Mouse (Mus musculus) thymus, postnatal 4 days (tissue): Measurements from ENCODE around the gene Mttp.
A peak's percentile ranks its signal among the peaks of the same experiment; 100 is the strongest.
"Not testable (repeated sequence)": the region's sequence is repeated elsewhere in the genome, so short reads cannot be mapped to it uniquely, and the experiment has no call there.

Experiments used
- DNase-seq: peaks from one replicate; pipeline ENCODE4 v3.0.0; 2021

Gene Mttp

DNA sequence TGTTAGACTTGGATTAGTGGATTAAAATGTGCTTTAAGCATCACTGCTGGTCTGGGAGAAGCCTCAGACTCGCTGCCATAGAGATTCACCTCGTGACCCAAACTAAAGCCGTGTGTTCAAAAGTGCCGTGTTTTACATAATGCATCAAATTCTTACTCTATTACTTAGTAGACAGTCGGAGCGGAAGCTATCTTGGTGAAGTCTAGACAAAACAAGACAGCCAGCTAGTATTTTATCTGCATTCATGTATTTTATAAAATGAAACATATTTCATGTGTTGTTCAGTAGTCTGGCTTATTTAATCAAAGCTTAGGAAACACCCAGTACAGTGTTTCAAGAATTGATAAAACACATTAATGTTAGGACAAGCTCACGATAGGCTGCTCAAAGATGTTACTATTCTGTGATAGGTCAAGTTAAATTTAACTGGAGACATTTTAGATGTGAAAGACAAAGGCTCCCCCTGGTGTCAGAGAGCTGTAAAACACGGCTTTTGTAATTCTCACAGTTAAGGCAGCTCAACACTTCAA is at the start of gene Mttp:
Gene Mttp, minus strand, starts transcription at position 327 of the 530 bp plus-strand sequence.
- DNase-seq, result peak; percentile 80

DNA sequence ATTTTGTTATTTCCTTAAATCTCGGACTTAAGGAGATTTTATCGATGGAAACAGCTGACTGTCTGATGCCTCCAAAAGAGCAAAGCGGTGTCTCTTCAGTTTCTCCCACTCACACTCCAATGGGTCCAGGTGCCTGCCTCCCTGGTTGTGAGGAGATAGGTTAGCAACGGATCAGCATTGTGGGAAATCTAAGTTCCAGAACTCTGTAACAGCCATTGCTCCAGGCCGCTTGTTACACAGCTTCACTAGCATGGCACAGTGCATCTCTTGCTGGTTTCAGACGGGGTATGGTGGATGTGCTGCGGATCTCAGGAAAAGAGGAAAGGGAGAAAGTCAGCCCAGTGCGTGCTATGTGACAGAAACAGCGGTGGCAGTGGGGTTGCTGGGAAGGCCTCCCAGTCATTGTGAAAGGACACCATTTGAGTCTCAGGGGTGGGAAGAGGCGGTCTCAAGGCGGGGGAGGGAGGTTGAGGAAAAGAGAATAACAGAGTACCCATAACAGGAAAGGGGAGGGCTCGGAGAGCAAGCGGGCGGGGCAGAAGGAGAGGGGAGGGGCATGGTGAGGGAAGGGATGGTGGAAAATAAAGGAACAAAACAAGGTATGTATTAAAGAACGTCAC is 49.0 kb upstream of the Mttp start, which contains the start of gene 4930579F01Rik:
Gene 4930579F01Rik, minus strand, starts transcription at position 143 of the 620 bp plus-strand sequence.
- DNase-seq, result no peak

DNA sequence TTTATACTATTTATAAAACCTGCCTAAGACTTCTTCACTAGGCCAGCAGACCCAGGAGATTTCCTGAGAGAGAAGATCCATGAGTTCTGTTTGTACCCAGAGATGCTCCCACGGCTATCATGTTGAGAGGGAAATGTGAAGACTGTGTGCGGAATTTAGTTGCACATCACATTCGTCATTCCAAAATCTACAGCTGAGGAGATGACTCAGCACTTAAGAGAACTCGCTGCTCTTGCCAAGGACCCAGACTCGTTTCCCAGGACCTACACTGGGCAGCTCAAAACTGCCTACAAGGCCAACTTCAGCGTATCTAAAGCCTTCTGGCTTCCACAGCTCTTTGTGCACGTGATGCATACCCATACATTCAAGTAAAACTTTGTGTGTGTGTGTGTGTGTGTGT is 47.5 kb upstream of the Mttp start:
- DNase-seq, result no peak

DNA sequence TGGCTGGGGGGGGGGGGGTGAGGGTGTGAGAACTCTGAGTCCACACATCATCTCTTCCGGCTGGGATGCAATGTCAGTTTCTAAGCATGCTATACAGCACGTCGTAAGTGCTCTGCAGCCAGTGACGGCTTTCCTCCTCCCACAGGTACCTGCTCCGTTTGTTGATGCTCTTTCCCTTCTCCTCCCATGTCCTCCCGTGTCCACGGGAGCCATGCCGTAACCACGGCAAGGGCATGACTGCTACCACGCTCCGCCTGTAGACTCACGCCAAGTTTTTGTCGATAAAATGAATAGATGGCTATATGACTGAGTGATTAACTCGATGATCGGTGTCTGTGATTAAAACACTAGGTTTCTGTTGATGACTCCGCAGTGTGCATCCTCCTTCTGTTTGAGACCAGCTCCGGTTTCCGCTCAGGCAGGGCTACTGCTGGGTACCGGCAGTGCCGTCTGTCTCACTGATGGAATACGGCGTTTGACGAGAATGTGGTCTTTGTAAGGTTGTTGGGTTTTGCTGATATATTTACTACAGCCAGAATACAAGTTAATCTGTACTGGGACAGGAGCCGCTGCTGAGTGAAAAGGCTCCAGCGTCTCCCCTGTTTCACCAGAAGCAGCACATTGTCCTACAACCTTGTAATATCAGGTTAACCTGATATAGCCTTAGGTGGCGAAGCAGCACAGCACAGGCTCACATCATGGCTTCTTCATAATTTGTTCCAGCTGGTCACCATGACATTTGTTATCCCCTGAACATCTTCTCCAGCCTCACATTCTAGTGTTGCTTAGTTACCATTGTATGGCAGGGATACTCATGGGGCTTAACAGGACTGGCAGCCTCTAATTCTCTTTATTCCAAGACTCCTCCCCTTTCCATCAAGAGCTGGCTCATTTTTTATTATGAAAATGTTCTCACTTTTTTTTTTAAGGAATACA is 41.5 kb upstream of the Mttp start:
- DNase-seq, result no peak

DNA sequence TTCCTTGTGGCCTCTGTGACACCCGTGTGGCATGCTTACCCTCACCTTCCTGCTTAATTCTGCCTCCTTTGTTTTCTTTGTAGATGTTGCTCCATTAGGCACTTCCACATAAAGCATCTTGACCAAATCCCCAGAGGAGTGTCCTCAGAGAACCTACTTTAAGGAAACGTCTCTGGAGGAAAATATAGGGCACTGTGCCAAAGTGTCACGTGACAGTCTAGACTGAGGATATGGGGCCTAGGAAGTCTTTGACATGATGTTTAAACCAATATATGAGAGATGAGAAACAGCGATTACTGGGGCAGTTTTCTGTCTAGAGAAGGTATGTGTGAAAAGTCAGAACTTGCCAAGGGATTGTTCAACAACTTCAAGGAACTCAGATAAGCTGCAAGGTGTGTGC is 40.5 kb upstream of the Mttp start:
- no peak for DNase-seq

DNA sequence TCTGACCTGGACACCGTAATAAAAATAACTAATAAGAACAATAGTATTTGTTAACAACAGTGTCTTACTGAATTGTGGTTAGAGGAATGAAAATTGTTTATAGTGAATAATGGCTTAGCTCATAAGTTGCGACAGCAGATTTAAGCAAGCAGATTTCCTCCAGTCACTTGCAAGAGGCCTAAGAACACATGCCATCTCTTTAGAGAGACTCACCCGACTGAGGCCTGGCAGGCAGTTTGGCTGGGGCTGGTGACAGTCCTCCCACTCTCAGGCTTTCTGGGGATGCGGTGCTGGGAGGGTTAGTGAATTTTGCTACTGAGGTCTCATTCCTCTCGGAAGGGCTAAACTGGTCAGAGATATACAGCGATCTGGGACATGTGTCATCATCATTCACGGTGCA is 38.6 kb upstream of the Mttp start:
- DNase-seq, result no peak

DNA sequence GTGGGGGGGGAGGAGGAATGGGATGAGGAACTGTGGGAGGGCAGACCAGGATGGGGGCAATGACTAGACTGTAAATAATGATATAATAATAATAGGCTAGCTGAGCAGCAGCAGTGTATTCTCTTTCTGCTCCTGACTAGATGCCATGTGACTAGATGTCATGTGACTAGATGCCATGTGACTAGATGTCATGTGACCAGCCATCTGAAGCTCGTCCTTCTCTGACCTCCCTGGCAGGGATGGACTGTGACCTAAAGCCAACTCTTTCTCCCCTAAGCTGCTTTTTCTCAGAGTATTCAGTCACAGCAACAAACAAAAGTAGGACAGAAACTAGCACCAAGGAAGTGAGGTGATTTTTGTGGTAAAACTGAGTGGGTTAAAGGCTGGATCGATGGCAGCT is 37.3 kb upstream of the Mttp start:
- DNase-seq, result no peak

DNA sequence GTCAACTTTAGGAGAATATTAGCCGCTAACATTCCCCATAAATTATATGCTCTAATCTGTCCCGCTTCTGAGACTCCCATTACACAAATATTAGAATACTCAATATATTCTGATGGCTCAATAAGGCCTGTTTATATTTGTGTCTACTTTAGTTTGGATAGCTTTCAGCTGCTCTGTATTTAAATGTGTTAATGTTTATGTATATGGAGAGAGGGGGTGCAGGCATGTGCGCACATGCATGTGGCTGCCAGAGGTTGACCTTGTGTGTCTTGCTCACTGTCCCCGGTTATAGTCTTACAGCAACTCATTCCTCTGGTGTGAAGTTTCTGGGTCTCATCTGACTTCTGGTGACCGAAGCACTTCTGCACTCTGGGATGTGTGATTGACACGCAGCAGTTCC is 30.8 kb upstream of the Mttp start:
- DNase-seq, result no peak

DNA sequence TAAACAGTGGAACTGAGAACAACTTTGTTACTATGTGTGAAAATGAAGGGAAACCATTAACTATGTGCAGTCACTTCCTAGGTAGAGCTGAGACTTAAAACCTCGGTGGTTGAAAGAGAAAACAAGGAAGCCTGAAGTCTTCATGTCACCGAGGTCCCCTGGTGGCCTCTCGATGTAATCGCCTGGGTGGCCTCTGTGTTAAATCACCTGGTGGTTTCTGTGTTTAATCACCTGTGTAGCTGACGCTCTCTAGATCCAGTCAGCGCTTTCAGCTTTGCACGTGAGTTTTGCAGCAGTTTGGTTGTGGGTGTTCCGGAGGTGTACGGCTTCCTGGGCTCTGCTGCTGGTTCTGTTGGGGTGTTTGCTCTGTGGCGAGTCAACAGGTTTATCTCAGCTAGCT is 28.5 kb upstream of the Mttp start:
- peak; percentile 57 for DNase-seq

DNA sequence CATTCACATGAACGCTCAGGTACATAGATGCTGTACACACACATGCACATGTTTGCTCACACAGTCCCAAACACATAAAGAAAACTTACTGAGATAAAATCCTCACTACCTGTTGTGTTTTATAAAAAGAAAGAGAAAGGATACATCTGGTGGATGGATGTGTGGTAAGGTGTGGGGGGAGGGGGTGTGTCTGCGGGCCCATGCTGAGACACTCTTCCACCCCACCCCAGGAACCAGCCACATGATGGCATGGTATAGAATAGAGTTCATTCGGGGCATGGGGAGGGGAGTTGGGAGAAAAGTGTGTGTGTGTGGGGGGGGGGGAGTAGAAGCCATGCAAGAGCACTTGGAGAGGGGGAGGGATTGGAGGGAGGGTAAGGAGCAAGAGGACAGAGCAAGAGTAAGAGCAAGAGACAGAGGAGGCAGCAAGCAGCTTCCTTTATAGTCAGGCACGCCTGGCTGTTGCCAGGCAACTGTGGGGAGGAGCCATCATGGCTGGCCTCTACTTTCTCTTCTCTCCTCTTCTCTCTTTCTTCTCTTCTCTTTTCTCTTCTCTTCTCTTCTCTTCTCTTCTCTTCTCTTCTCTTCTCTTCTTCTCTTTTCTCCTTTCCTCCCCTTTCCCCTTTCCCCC is 17.9 kb upstream of the Mttp start:
- peak; percentile 25 for DNase-seq

DNA sequence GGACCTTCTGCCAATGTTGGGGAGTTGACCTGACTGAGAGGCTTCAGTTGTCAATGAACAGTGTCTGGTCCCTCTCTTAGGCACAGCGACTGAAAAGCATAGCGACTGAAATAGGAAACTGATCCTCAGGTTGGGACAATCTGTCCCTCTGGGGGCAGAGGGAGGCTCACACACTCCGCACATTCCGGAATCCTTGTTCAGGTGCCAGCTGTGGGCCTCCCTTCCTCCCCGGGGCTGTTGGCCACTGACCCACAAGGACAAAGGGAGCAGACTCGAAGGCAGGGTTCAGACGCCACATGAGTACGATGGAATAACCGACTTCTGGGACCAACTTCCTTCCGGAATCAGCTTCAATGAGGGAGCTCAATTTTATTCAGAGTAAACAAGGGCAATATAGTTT is 16.9 kb upstream of the Mttp start:
- DNase-seq, result no peak

DNA sequence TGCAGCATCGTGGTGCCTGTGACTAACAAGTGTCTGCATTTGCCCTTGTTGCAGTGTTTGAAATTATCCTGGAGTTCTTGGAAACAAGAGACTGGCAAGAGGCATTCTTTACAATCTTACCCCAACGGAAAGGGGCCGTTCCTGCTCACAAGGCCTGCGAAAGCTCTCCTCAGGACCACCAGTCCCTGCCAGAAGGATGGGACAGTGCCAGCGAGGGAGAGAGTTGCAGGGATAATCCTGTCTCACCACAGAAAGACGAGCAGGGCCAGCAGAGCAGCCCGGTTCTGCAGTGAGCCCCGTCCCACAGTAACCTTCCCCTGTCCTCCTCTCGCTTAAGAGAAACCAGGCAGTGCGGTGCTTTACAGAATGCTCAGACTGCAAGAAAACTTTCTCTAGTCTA is 11.9 kb upstream of the Mttp start:
- DNase-seq, result no peak

DNA sequence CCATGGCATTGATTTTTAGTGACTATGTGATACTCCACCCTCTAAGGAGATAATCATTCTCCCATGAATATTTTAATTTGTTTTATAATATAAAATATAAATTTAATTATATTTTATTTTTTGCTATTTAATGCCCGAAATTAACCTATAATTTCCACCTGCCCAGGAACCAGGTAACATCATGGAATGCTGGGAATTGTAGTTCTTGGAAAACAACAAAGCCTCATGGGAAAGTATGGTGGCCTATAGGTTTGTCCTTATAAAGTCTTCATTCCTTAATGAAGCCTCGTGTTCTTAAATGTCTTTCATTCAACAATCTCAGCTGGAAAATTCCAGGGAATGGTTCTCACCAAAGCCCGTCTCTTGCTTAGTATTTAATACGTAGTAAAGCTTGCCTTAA is 10.3 kb upstream of the Mttp start:
- DNase-seq, result no peak

DNA sequence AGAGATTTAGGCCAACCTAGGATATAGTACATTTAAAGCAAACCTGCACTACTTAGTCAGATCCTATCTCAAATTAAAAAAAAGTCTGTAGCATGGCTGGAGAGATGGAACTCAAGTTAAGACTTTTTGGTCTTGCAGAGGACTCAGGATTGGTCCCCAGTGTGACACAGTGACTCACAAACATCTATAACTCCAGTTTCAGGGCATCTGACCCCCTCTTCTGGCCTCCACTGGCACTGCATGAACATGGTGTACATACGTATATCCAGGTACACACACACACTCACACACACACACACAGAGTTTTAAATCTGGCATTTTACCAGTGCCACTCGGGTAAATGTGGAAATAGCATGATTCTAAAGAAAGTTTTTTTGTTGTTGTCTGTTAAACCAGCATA is 4.0 kb upstream of the Mttp start:
- DNase-seq, result no peak

DNA sequence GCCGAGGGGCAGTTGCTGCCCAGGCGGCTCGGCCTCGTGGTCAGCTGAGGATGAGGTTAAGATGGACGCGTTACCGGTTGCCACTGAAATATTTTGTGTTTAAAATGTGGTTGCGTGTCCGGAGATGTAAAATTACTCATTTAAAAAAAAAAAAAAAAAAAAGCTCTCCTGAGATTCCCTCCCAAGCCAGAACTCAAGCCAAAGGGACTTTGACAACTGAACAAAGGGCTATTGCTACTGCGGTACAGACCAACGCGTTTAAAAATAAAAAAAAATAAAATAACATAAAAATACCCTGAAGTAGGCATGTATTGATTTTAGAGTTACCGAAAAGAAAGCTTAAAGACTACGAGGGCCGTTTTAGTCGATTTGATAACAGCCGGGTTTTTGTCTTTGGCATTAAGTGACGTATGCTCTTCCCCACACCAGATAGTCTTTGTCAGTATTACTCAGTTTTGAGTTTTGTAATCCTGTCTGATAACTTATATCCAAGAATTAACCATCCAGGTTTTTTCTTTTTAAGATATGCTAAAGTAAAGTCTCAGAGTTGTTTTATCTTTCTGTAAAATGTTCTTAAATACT is 617 bp downstream of the Mttp start:
- no peak for DNase-seq

DNA sequence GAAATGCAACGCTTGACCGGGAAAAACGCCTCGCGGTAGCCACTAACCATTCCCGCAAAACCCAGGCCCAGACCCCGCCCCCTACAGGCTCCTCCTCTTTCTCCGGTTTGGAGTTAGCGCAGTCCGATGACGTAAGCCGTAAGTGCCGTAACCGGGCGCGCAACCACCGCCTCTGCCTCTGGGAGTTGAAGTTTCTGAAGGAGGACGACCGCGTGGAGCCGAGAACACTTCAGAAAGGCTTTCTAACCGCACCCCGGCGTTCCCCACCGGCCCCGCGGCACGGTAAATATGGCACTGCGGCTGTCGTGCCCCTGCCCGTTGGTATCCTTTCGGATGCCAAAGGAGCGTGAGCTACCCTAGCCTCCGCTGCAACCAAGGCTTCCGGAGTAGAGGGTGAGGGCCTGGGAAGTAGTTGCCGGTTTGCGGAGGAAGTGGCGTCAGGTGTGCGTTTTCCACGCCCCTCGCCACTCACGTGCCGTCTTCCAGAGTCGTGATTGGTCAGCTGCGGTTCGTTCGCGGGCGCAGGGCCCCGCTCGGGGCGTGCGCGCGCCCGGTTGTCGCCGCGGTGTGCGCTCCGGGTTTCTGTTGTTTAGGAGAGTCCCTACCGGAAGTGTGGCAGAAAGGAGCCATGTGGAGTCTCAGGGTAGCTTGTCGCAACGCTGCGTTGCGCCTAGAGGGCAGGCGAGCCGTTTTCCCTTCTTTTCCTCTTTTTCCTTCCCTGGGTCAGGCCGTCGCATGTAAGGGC is 1.3 kb downstream of the Mttp start, which contains the start of gene Trmt10a:
Gene Trmt10a, plus strand, starts transcription at position 134 of the 745 bp plus-strand sequence.
- DNase-seq, result peak; percentile 98

DNA sequence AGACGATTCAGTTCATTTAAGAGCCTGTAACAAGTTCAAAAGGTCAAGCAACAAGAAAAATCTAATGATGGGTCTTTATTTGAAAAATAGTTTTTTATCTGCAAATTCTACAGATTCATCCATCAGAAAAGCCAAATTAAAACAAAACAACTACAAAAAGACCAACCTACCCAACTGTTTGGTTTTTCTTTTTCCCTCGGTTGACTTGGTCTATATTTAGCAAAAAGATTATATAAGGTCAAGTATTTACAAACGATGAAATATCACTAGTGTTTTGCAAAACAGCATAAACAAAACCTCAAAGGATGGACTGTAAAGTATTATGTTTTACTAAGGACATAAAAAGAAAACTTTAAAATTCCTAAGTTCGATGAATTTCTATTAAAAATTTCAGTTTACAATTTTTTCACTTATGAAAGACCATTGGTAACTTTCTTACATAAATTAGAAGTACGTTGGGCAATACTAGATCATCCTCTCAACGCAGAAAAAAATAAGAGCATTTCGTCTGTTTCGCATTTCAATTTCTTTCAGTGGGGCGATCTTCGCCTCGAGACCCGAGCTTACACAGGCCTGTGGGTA is 1.9 kb downstream of the Mttp start:
- no peak for DNase-seq

DNA sequence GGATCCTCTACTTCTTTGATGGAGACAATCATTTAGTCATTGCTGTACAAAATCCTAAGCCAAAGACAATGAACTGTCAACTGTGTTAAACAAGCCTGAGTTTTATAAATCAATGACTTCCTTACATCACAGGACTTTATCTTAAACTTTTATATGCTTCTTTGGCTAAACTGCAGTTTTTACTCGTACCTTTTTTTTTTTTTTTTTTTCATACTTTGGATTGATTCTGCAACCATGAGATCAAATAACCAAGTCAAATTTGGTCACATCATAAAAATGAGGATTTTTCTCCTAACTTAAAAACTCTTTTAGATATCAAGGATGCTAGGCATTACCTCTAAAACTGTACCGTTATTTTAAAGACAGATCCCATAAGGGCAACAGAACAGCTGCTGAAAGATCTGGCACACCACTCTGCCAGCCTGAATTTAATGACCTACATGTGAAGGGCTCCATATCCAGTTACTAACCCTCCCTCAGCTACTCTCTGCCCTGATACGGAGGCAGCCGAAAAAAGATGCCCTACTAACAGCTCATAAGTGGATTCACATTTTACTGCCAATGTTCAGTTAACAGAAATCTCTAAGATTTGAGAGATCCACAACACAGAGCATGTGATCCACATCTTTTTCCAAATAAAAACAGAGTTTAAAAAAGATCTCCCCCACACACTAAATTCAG is 2.6 kb downstream of the Mttp start:
- DNase-seq, result no peak

DNA sequence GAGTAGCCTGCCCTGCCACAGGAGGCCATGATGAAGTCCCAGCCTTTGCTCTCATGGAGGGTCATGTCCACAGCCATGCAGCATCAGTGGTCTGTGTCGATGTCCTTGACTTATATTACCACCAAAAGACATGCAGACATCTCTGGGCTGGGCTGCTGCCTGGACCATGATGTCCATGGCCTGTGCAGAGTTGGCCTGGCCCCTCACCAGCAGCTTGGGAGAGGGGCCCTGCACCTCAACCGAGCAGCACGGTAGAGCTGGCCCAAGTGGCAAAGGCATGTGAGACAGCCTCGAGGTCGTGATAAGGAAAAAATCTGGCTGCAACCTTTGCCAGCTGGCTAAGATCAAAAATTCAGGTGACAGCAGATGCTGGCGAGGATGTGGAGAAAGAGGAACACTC is 5.1 kb downstream of the Mttp start:
- DNase-seq, result no peak

DNA sequence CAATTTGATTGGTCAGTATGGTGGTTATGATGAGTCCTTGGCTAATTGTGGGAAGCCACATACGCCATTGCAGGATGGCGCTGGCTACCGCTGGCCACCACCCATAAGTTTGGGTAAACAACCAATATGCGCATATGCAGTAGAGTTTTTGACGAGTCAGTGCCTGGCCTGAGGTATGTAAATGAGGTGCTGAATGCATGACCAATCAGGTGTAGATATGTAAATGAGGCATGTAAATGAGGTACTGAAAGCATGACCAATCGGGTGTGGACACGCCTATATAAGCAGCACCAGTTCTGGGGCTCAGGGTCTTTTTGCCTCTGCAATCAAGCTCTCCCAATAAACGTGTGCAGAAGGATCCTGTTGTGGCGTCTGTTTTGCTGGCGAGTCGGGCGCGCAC is 6.6 kb downstream of the Mttp start:
- not testable (repeated sequence) for DNase-seq

DNA sequence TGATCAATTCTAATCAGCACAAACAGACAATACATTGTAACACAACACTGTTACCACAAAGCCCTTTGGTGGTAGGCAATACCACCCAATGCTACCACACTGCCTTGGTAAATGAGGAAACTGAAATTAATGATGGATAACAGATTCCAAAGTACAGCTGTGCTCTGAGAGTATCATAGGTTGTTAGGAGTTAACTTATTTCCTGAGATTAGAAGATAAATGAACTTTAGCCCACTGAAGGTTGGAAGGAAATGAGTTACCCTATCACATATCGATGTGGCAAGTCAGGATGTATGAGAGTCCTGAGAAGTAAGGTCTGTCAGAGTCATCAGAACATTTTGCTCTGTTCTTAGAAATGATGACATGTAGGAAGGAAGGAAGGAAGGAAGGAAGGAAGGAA is 10.2 kb downstream of the Mttp start:
- no peak for DNase-seq
